Mouse (Mus musculus) liver, adult 2 months (tissue): Measurements from ENCODE around the gene Strc. TPM values are rescaled to one million over a fixed set of nuclear protein-coding genes. Genes with fewer than 3 reads are reported as not detected.

ENCODE experiments used
- DNase-seq: peaks from one replicate; pipeline ENCODE4 v3.0.0-alpha.2; 2011; ENCODE audit warnings: low read depth, low spot score; ENCODE audit errors: extremely low read depth
- H3K27ac ChIP-seq: fragments of 200-500 bp; replicated peaks from 2 replicates; pipeline ENCODE4 v1.5.1; 2012; ENCODE audit warnings: low read depth, mild to moderate bottlenecking, control low read depth, inconsistent platforms, low read length; ENCODE audit not compliant: insufficient read depth
- H3K27me3 ChIP-seq: fragments of 200-500 bp; 2 replicates; pipeline ENCODE4 v1.6.1; 2012; ENCODE audit warnings: mild to moderate bottlenecking, moderate library complexity, low read length, inconsistent platforms; ENCODE audit not compliant: control insufficient read depth, insufficient read depth
- H3K36me3 ChIP-seq: fragments of 200-500 bp; 2 replicates; pipeline ENCODE4 v1.6.1; 2012; ENCODE audit warnings: low read length, inconsistent platforms; ENCODE audit not compliant: control insufficient read depth, insufficient read depth
- H3K4me1 ChIP-seq: fragments of 200-500 bp; 2 replicates; pipeline ENCODE4 v1.6.1; 2011; ENCODE audit warnings: low read length; ENCODE audit not compliant: control insufficient read depth, insufficient read depth
- H3K4me3 ChIP-seq: fragments of 200-500 bp; 2 replicates; pipeline ENCODE4 v1.5.1; 2011; ENCODE audit warnings: low read depth, mild to moderate bottlenecking, control low read depth, low read length, moderate library complexity; ENCODE audit not compliant: insufficient read depth
- H3K79me2 ChIP-seq: fragments of 200-500 bp; 2 replicates; pipeline ENCODE4 v1.6.1; 2012; ENCODE audit warnings: inconsistent platforms, mild to moderate bottlenecking, low read length, moderate library complexity; ENCODE audit not compliant: control insufficient read depth, insufficient read depth
- H3K9ac ChIP-seq: fragments of 200-500 bp; 2 replicates; pipeline ENCODE4 v1.6.1; 2012; ENCODE audit warnings: low read depth, mild to moderate bottlenecking, control low read depth, inconsistent platforms, low read length
- CTCF ChIP-seq: fragments of 200-500 bp; IDR thresholded peaks from 2 replicates; pipeline ENCODE4 v1.5.1; 2011; ENCODE audit warnings: low read depth, low read length, control low read depth
- POLR2A ChIP-seq: fragments of 200-500 bp; IDR thresholded peaks from 2 replicates; pipeline ENCODE4 v1.6.1; 2011; ENCODE audit warnings: low read length, control low read depth; ENCODE audit not compliant: insufficient read depth; ENCODE audit errors: extremely low read depth
- WGBS: fragments of 180-500 bp; shearing (Covaris S2); methylation state at CpG from one replicate; pipeline ENCODE4 v1.1.7; 2018; 5-methylcytosine and 5-hydroxymethylcytosine counted together
- polyA plus RNA-seq: library from polyadenylated mRNA; depleted of rRNA; stranded (reverse); fragments of >200 nt; gene quantifications from 2 replicates; pipeline ENCODE4 v1.2.3, GENCODE M21; 2012
- total RNA-seq: library from RNA; depleted of rRNA; stranded (reverse); fragments of >200 nt; gene quantifications from 2 replicates; pipeline ENCODE4 v1.2.3, GENCODE M21; 2014

Strc gene
- total and polyA plus RNA-seq, 2 experiments, result not detected

DNA sequence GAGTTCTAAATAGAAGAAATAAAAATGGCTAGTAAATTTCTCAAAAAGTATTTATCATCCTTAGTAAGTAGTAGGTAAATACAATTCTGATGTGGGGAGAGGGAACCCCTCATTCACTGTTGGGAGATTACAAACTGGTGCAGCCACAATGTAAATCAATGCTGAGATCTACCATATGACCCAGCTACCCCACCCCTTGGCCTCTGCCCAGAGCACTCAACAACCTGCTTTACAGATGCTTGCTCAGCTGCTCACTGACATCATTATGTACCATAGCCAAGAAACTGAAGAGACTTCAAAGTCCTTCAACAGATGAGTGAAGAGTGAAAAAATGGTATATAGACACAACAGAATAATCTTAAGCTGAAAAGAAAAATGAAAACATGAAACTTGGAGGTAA, 16.3 kb upstream of the Strc start:
- no peak for DNase-seq
- no peak for TF ChIP-seq POLR2A
- no peak for TF ChIP-seq CTCF
- H3K27ac ChIP-seq, result no peak overlapping the region
- H3K27me3 ChIP-seq, result no peaks in the 10 kb centered on the region
- no peak overlapping the region for H3K4me3 ChIP-seq
- no peaks in the 10 kb centered on the region for H3K79me2 ChIP-seq
- no peaks in the 10 kb centered on the region for H3K4me1 ChIP-seq
- no peak overlapping the region for H3K9ac ChIP-seq
- H3K36me3 ChIP-seq, result peaks cover 2% of the 10 kb centered on the region; the same call in 1 of the 2 replicates

DNA sequence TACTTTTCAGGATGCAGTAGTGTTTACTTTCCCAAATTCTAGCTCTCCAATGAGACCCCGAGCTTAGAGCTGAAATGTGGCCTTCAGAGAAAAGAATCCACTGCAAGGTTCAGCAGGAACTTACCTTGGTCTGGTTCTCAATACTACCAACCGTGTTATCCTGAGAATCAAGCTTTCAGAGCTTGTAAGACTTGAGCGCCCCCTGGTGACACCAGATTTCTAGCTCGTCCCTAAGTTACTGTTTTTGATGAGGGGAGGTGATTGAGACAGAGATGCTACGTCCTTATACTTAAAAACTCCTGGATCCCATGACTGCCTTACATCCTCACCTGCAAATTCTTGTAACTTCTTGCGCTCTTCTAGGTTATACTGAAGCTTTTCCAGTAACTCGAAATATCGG, 9.7 kb upstream of the Strc start:
- H3K27me3 ChIP-seq, result no peaks in the 10 kb centered on the region
- 29% methylated on average over 8 of the region's 8 CpGs for WGBS
- no peak overlapping the region for H3K27ac ChIP-seq
- TF ChIP-seq POLR2A (no peak), CTCF (no peak)
- no peaks in the 10 kb centered on the region for H3K4me1 ChIP-seq
- H3K9ac ChIP-seq, result no peak overlapping the region
- 0 out of 2 replicates have a peak, but pooled peaks cover 4% of the 10 kb centered on the region for H3K36me3 ChIP-seq
- peak; percentile 53 for DNase-seq
- H3K4me3 ChIP-seq, result no peak overlapping the region
- no peaks in the 10 kb centered on the region for H3K79me2 ChIP-seq

DNA sequence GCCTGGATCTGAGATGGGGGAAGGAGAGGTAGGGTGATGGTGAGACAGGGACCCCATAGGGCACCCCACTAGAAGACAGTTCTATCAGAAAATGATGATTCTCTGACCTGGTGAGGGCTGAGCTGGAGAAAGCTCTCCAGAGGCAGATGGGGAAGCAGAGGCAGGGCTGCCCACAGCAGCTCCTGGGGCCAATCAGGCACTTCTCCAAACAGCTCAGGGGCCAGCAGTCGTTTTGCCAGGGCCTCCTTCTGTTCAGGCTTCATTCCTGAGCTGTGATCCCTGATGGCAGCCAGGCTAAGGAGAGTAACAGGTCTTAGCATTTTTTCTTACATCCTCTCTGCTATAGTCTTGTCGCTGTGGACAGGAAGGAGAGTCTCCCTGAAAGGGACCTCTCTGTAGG, 12.2 kb downstream of the Strc start:
- no peak for DNase-seq
- no peak overlapping the region for H3K27ac ChIP-seq
- no peaks in the 10 kb centered on the region for H3K79me2 ChIP-seq
- H3K9ac ChIP-seq, result no peak overlapping the region
- H3K4me1 ChIP-seq, result no peaks in the 10 kb centered on the region
- 41% methylated on average over 2 of the region's 2 CpGs for WGBS
- TF ChIP-seq POLR2A (no peak), CTCF (no peak)
- H3K4me3 ChIP-seq, result no peak overlapping the region
- H3K36me3 ChIP-seq, result no peaks in the 10 kb centered on the region
- no peaks in the 10 kb centered on the region for H3K27me3 ChIP-seq

DNA sequence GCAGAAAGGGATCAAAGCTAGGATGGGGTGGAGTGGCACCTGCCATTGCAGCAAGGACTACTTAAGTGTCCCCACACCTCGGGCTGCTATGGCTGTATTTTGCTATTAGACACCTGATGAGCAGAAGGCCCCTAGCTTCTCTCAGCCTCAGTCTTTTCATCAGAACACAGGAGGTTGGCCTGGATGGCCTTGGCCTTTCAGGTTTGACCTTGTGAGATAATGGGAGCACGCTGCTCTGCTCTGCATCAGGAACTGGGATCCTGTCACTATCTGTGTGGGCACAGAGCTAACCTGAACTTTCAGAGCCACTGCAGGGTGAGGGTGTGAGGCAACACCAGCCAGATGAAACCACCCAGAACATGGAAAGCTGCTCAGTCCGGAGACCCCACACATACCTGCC, 14.7 kb downstream of the Strc start:
- Histone ChIP-seq H3K4me1 (no peaks in the 10 kb centered on the region), H3K79me2 (no peaks in the 10 kb centered on the region), H3K27me3 (no peaks in the 10 kb centered on the region), H3K36me3 (no peaks in the 10 kb centered on the region), H3K9ac (no peak overlapping the region), H3K27ac (no peak overlapping the region), H3K4me3 (no peak overlapping the region)
- no peak for DNase-seq
- 39% methylated on average over 3 of the region's 3 CpGs for WGBS
- TF ChIP-seq POLR2A (no peak), CTCF (no peak)

DNA sequence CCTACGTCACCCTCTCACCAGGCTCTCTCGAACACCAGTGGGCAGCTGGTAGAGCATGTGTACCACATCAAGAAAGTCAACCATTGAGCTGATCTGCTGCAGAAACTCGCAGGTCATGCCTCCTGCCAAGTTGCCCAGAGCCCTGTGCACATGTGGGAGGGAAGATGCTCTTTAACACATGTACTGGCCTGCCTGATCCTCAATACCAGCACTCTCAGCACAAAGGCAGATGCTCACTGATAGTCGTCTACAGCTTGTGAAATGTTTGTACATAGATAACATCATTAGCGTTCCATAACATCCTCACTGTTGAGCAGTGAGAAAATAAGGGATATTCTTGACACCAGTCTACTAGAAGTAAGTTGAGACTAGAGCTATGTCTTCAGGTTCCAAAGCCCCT, 16.0 kb downstream of the Strc start:
- DNase-seq, result no peak
- 80% methylated on average over 5 of the region's 5 CpGs for WGBS
- H3K9ac ChIP-seq, result no peak overlapping the region
- no peak overlapping the region for H3K4me3 ChIP-seq
- H3K27me3 ChIP-seq, result no peaks in the 10 kb centered on the region
- H3K4me1 ChIP-seq, result no peaks in the 10 kb centered on the region
- no peak overlapping the region for H3K27ac ChIP-seq
- H3K79me2 ChIP-seq, result no peaks in the 10 kb centered on the region
- TF ChIP-seq CTCF, result no peak
- TF ChIP-seq POLR2A, result no peak
- H3K36me3 ChIP-seq, result no peaks in the 10 kb centered on the region

DNA sequence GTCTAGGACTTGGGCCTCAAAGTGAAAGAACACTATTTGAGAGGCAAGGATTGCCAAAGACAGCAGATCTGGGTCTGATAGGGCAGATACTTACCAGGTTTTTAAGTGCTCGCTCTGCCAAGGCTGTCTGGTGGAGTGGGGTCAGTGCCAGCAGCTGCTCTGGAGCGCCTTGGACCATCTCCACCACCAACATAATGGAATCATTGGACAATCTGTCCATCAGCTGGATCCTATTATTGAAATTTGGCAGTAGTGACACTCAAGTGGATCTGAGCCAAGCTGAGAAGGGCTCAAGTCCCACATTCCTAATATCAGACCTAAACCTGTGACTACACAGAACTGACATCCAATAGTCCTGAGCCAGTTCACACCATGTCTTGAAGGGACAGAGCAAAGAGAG, 18.1 kb downstream of the Strc start:
- Histone ChIP-seq H3K79me2 (no peaks in the 10 kb centered on the region), H3K27ac (no peak overlapping the region), H3K4me1 (no peaks in the 10 kb centered on the region), H3K9ac (no peak overlapping the region), H3K36me3 (no peaks in the 10 kb centered on the region), H3K4me3 (no peak overlapping the region), H3K27me3 (no peaks in the 10 kb centered on the region)
- TF ChIP-seq POLR2A (no peak), CTCF (no peak)
- DNase-seq, result no peak
- 86% methylated on average over 2 of the region's 2 CpGs for WGBS
